Mouse (Mus musculus): ENCODE measurements around the gene Abhd16b. TPM values are rescaled to one million over a fixed set of nuclear protein-coding genes. Genes with fewer than 3 reads are reported as not detected.
A peak's percentile ranks its signal among the peaks of the same experiment; 100 is the strongest.

Gene Abhd16b
- polyA plus RNA-seq, 1 experiment from 2014 or later, result not detected

DNA sequence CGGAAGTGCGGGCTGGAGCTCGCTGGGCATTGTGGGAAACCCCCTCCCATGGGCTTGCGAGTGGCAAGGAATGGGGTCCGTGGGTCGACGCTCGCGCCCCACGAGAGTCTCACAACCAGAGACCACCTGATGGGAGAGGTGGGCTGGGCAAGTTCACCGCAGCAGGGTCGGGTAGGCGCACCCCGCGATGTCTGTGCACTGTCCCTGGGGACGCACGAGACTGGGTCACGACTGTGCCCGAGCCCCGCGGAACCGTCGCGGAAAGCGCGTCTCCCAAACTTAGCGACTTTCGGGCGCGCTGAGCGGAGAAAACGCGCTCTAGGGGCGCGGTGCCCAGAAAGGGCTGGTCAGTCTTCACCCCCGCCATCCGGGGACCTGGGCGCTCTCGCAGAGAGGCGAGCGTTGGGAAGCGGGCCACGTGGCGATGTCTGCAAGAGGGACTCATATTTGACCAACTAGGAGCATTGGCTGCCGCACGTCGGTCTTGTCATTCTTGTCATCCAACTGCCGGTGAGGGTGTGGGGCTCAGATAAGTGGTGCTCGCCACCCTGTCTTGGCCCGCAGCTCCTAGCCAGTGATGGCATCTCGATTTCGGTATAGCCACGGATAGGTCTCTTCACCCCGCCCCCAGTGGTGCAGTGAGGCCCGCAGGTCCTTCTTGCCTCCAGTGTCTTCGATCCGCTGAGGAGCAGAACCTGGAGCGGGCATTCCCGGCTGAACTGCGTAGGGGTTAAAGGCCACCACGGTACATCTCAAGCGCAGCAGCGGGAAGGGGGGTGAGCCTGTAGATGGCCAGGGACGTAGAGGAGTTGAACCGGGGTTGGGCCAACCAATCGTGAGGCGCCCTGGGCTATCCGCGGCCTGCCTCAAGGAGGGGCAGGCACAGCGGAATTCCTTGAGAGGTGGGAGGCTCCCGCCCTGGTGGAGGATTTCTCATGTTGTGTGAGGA is 33.1 kb upstream of the Abhd16b start:
- peak; percentile 83 for DNase-seq (ENCODE audit: low spot score)
- Histone ChIP-seq H3K4me1 (replicated peaks; ENCODE audit: control insufficient read depth, insufficient read depth, low read length) (peaks cover 33% of the 10 kb centered on the region), H3K27ac (ENCODE audit: low read depth, low read length) (peak overlapping the region; percentile 99), H3K9me3 (ENCODE audit: control insufficient read depth, low read length) (no peaks in the 10 kb centered on the region), H3K27me3 (replicated peaks; ENCODE audit: control insufficient read depth, insufficient read depth, low read length) (no peaks in the 10 kb centered on the region), H3K36me3 (ENCODE audit: control insufficient read depth, insufficient read depth, low read length) (no peaks in the 10 kb centered on the region), H3K4me2 (peak overlapping the region; percentile 95), H3K9ac (ENCODE audit: low read depth, low read length) (peak overlapping the region; percentile 84), H3K4me3 (ENCODE audit: low read depth, low read length) (peak overlapping the region; percentile 84)
- under 1% methylated on average over 67 of the region's 71 CpGs for WGBS
- ATAC-seq (replicated peaks; ENCODE audit: low FRiP score), result peak; percentile 84

DNA sequence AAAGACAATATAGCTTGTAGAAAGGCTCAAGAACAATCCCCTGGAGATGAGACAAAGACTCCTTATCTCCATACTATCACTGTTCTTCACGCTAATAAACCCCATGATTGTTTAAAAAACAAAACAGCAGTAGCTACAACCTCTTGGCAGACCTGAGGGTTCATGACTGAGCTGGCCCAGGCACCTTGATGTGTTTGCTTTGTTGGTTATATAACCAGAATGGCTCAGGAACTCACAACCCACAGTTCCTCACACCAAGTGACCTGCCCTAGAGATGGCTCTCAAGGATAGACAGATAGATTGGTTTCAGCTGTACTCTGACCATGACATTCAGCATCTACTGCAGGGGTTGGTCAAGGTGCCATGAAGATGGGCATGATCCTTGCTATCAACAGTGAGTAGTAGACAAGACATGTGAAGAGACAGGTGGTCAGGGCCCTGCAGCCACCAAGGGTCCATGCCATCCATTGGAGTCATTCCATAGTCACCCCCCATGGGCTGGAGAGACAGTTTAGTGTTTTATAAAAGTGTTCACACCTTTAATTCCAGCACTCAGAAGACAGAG is 31.4 kb upstream of the Abhd16b start:
- no peak overlapping the region for H3K9ac ChIP-seq (ENCODE audit: low read depth, low read length)

DNA sequence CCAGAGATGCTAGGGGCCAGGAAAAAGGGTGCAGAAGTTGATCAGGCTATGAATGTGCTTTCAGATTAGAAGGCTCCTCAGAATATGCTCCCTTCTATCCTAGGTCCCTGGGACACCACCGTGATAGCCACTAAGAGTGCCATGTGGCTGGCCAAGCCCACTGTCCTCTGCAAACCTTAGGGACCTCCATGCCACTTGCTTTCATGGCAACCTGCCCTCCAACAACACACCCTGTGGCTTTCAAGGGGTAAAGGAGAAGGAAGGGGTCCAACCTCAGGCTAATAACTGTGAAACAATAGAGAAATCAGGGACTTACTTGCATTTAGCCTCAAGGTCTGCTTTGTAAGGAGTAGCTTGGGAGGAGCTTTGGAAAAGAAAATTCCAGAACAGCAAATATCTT is 30.4 kb upstream of the Abhd16b start:
- ATAC-seq (replicated peaks; ENCODE audit: low FRiP score) (no peak), DNase-seq (ENCODE audit: low spot score) (no peak)
- peaks cover 33% of the 10 kb centered on the region for H3K4me1 ChIP-seq (replicated peaks; ENCODE audit: control insufficient read depth, insufficient read depth, low read length)
- H3K4me2 ChIP-seq, result peak overlapping the region; percentile 44
- no peak overlapping the region; the same call in 1 of the 2 replicates for H3K4me3 ChIP-seq (ENCODE audit: low read depth, low read length)
- H3K9me3 ChIP-seq (ENCODE audit: control insufficient read depth, low read length), result no peaks in the 10 kb centered on the region
- 84% methylated on average over 1 of the region's 1 CpGs for WGBS
- no peaks in the 10 kb centered on the region for H3K36me3 ChIP-seq (ENCODE audit: control insufficient read depth, insufficient read depth, low read length)
- no peaks in the 10 kb centered on the region for H3K27me3 ChIP-seq (replicated peaks; ENCODE audit: control insufficient read depth, insufficient read depth, low read length)
- no peak overlapping the region for H3K27ac ChIP-seq (ENCODE audit: low read depth, low read length)
- H3K9ac ChIP-seq (ENCODE audit: low read depth, low read length), result peak overlapping the region; percentile 31; the same call in 1 of the 2 replicates

More for the DNA sequence above, 31.4 kb upstream of the Abhd16b start:
- no peaks in the 10 kb centered on the region for H3K36me3 ChIP-seq (ENCODE audit: control insufficient read depth, insufficient read depth, low read length)
- ATAC-seq (replicated peaks; ENCODE audit: low FRiP score), result no peak
- 76% methylated on average over 1 of the region's 1 CpGs for WGBS
- H3K4me1 ChIP-seq (replicated peaks; ENCODE audit: control insufficient read depth, insufficient read depth, low read length), result peaks cover 33% of the 10 kb centered on the region
- H3K4me3 ChIP-seq (ENCODE audit: low read depth, low read length), result no peak overlapping the region
- H3K27me3 ChIP-seq (replicated peaks; ENCODE audit: control insufficient read depth, insufficient read depth, low read length), result no peaks in the 10 kb centered on the region
- no peak overlapping the region for H3K27ac ChIP-seq (ENCODE audit: low read depth, low read length)
- H3K4me2 ChIP-seq, result no peak overlapping the region; the same call in 1 of the 2 replicates
- no peak for DNase-seq (ENCODE audit: low spot score)
- H3K9me3 ChIP-seq (ENCODE audit: control insufficient read depth, low read length), result no peaks in the 10 kb centered on the region

DNA sequence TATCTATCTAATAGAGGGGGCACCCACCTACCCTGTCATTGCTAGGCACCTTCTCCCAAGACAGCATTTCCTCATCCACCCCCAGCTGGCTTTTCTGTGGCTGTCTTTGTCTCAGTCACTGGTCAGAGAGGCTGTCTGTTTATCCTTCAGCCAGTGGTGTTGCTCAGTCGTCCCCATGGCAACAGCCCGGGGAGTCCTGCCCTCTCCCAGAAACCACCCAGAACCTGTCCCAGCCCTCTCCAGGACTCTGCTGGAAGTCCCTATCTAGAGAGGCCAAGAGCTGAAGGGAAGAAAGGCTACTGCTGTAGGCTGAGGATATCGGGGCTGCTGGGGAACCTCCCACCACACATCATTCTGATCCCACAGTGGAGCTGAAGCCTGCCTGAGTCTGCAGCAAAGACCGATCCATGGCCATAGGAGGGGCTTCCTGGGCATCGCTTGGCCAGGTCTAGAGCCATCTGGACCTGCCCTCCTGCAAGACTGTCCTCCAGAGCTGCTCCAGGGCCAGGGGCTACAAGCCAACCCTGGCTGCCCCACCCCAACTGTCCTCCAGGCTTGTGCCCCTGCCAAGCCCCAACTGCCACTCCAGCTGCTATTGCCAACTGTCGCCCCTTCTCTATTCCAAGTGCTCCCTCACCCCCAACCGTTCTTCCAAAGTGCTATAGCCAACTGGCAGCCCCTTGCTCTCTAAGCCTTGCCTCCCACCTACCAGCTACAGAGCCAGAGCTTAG is 29.8 kb upstream of the Abhd16b start:
- peak; percentile 48 for ATAC-seq (replicated peaks; ENCODE audit: low FRiP score)
- peak overlapping the region; percentile 44 for H3K4me2 ChIP-seq
- peak; percentile 70 for DNase-seq (ENCODE audit: low spot score)

DNA sequence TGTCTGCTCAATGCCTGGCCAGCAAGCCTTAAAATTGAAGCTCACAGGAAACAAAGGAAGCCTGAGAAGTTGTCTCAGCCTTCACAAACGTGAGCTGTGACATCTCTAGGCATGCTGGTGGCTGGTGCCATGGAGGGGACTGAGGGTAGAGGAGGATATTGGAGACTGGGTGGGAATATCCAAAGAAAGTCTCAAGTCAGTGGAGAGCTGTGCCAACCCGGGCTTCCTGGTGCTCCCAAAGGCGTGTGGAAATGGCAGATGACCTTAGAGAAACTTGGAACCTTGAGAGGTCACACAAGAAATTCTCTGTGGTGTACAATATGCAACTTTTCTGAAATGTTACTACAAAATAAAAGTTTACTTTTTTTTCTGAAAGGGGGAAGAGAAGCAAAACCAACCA is 27.6 kb upstream of the Abhd16b start:
- H3K4me3 ChIP-seq (ENCODE audit: low read depth, low read length), result no peak overlapping the region
- ATAC-seq (replicated peaks; ENCODE audit: low FRiP score) (no peak), DNase-seq (ENCODE audit: low spot score) (no peak)
- no peak overlapping the region for H3K9ac ChIP-seq (ENCODE audit: low read depth, low read length)
- H3K36me3 ChIP-seq (ENCODE audit: control insufficient read depth, insufficient read depth, low read length), result no peaks in the 10 kb centered on the region
- no peak overlapping the region for H3K4me2 ChIP-seq
- no peaks in the 10 kb centered on the region for H3K9me3 ChIP-seq (ENCODE audit: control insufficient read depth, low read length)
- no peaks in the 10 kb centered on the region for H3K27me3 ChIP-seq (replicated peaks; ENCODE audit: control insufficient read depth, insufficient read depth, low read length)
- WGBS, result 57% methylated on average over 3 of the region's 3 CpGs
- no peak overlapping the region for H3K27ac ChIP-seq (ENCODE audit: low read depth, low read length)
- peaks cover 30% of the 10 kb centered on the region for H3K4me1 ChIP-seq (replicated peaks; ENCODE audit: control insufficient read depth, insufficient read depth, low read length)

More for the DNA sequence above, 29.8 kb upstream of the Abhd16b start:
- Histone ChIP-seq H3K27ac (ENCODE audit: low read depth, low read length) (peak overlapping the region; percentile 15; the same call in 1 of the 2 replicates), H3K4me1 (replicated peaks; ENCODE audit: control insufficient read depth, insufficient read depth, low read length) (peaks cover 31% of the 10 kb centered on the region), H3K9ac (ENCODE audit: low read depth, low read length) (peak overlapping the region; percentile 35), H3K9me3 (ENCODE audit: control insufficient read depth, low read length) (no peaks in the 10 kb centered on the region), H3K36me3 (ENCODE audit: control insufficient read depth, insufficient read depth, low read length) (no peaks in the 10 kb centered on the region), H3K4me3 (ENCODE audit: low read depth, low read length) (no peak overlapping the region), H3K27me3 (replicated peaks; ENCODE audit: control insufficient read depth, insufficient read depth, low read length) (no peaks in the 10 kb centered on the region)
- 35% methylated on average over 7 of the region's 7 CpGs for WGBS

DNA sequence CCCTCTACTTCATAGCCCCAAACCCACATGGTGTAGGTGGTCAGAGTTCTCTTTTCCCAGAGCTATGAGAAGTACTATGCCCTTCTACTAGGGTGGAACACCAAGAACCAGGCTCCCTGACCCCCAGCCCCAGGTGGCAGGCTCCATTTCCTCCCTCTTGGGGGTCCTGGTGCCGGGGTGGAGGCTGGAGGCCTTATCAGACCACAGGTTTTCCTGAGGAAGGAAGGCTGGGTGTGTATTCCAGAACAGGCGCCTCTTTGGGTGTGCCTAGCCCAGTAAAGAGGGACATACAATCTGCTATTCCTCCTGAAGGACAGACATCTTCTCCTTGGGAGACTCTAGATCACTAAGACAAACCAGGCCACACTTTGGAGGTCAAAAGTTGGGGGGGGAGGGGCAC is 22.7 kb upstream of the Abhd16b start:
- no peak overlapping the region for H3K4me3 ChIP-seq (ENCODE audit: low read depth, low read length)
- peaks cover 13% of the 10 kb centered on the region for H3K4me1 ChIP-seq (replicated peaks; ENCODE audit: control insufficient read depth, insufficient read depth, low read length)
- H3K27me3 ChIP-seq (replicated peaks; ENCODE audit: control insufficient read depth, insufficient read depth, low read length), result no peaks in the 10 kb centered on the region
- no peaks in the 10 kb centered on the region for H3K36me3 ChIP-seq (ENCODE audit: control insufficient read depth, insufficient read depth, low read length)
- H3K27ac ChIP-seq (ENCODE audit: low read depth, low read length), result 0 out of 2 replicates have a peak overlapping the region, but pooled peaks have one; percentile 19
- WGBS, result 39% methylated on average over 2 of the region's 2 CpGs
- H3K9me3 ChIP-seq (ENCODE audit: control insufficient read depth, low read length), result no peaks in the 10 kb centered on the region
- H3K9ac ChIP-seq (ENCODE audit: low read depth, low read length), result no peak overlapping the region
- ATAC-seq (replicated peaks; ENCODE audit: low FRiP score) (no peak), DNase-seq (ENCODE audit: low spot score) (no peak)
- H3K4me2 ChIP-seq, result no peak overlapping the region; the same call in 1 of the 2 replicates

DNA sequence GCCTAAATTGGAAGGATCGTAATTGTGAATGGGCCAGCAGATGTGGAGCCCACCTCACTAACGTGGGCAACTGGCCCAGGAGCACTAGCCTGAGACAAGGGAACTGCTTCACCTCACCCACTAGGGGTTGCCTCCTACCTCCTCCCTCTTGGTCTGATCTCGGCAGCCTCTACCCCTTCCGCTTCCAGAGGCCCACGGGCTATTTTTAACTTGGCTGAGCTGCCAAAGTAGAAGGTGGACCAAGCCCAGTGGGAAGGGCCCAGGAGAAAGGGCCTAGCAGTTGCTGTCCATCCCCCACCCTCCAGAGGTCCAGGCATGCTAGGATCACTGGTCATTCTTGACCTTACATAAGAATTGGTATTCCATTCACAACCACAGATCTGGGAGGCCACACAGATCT is 21.8 kb upstream of the Abhd16b start:
- H3K4me2 ChIP-seq, result peak overlapping the region; percentile 6; the same call in 1 of the 2 replicates
- no peaks in the 10 kb centered on the region for H3K27me3 ChIP-seq (replicated peaks; ENCODE audit: control insufficient read depth, insufficient read depth, low read length)
- H3K9ac ChIP-seq (ENCODE audit: low read depth, low read length), result peak overlapping the region; percentile 25; the same call in 1 of the 2 replicates
- WGBS, result 34% methylated on average over 5 of the region's 5 CpGs
- ATAC-seq (replicated peaks; ENCODE audit: low FRiP score) (peak; percentile 43; the same call in 1 of the 2 replicates), DNase-seq (ENCODE audit: low spot score) (no peak)
- H3K4me1 ChIP-seq (replicated peaks; ENCODE audit: control insufficient read depth, insufficient read depth, low read length), result peaks cover 13% of the 10 kb centered on the region
- no peak overlapping the region for H3K27ac ChIP-seq (ENCODE audit: low read depth, low read length)
- H3K36me3 ChIP-seq (ENCODE audit: control insufficient read depth, insufficient read depth, low read length), result no peaks in the 10 kb centered on the region
- no peaks in the 10 kb centered on the region for H3K9me3 ChIP-seq (ENCODE audit: control insufficient read depth, low read length)
- H3K4me3 ChIP-seq (ENCODE audit: low read depth, low read length), result no peak overlapping the region

DNA sequence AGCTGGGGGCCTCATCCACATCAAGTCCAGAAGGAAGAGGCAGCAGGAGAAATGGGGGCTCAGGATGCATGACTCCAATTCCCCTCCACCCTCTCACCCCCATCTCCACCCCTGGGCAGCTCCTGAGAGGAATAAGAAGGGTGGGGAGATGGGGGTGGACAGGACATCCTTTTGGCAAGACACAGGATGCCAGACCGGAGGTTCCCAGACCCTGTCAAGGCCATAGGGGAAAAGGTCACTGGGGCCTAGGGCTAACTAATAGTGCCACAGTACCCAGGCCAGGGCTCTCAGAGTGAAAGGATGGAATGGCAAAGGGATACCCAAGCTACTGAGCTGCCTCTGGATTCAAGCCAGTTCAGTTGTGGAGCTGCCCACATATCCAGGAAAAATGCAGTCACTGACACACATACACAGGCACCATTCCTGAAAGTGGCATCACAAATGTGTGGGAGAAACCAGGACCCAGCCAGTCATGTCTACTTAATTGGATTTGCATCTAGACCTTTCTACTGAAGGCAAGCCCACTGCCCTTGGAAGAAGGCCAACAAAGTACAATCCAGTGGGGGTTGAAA is 20.7 kb upstream of the Abhd16b start:
- H3K4me2 ChIP-seq, result no peak overlapping the region
- DNase-seq (ENCODE audit: low spot score) (no peak), ATAC-seq (replicated peaks; ENCODE audit: low FRiP score) (no peak)
- H3K27ac ChIP-seq (ENCODE audit: low read depth, low read length), result no peak overlapping the region
- H3K27me3 ChIP-seq (replicated peaks; ENCODE audit: control insufficient read depth, insufficient read depth, low read length), result no peaks in the 10 kb centered on the region
- WGBS, result 69% methylated on average over 1 of the region's 1 CpGs
- no peaks in the 10 kb centered on the region for H3K36me3 ChIP-seq (ENCODE audit: control insufficient read depth, insufficient read depth, low read length)
- peaks cover 13% of the 10 kb centered on the region for H3K4me1 ChIP-seq (replicated peaks; ENCODE audit: control insufficient read depth, insufficient read depth, low read length)
- H3K9ac ChIP-seq (ENCODE audit: low read depth, low read length), result no peak overlapping the region
- no peaks in the 10 kb centered on the region for H3K9me3 ChIP-seq (ENCODE audit: control insufficient read depth, low read length)
- H3K4me3 ChIP-seq (ENCODE audit: low read depth, low read length), result no peak overlapping the region
